18 mouse cellular contexts compared by ENCODE assay signal in genomic region chr1:40317657-40318056, GRCm38 (mm10).
"Had no signal": no experiment of that assay in that cellular context is flagged by ENCODE, and none has a peak within 500 bp of the region (broad histone marks: within the 10 kb centered on the region; RNA-seq: fewer than 3 reads in every experiment).

No protein-coding gene starts in this region.

- H3K27ac ChIP-seq: limb, embryonic 12.5 days; limb, embryonic 15.5 days; liver, embryonic 14.5 days; macrophage; midbrain, embryonic 12.5 days; midbrain, embryonic 15.5 days; neural tube, embryonic 12.5 days had no signal

- H3K4me1 ChIP-seq: limb, embryonic 12.5 days; limb, embryonic 15.5 days; midbrain, embryonic 12.5 days; midbrain, embryonic 15.5 days; neural tube, embryonic 12.5 days had no signal

- H3K4me3 ChIP-seq: limb, embryonic 12.5 days; limb, embryonic 15.5 days; midbrain, embryonic 12.5 days; midbrain, embryonic 15.5 days; neural tube, embryonic 12.5 days had no signal

- H3K27me3 ChIP-seq: limb, embryonic 15.5 days; midbrain, embryonic 12.5 days; midbrain, embryonic 15.5 days; neural tube, embryonic 12.5 days had no signal

- H3K36me3 ChIP-seq: limb, embryonic 12.5 days; midbrain, embryonic 12.5 days; midbrain, embryonic 15.5 days; neural tube, embryonic 12.5 days had no signal

- DNase-seq: kidney, postnatal 14 days; left cerebral cortex, postnatal 4 days; liver, postnatal 0 days; lung, embryonic 14.5 days; retina, postnatal 1 day; right cerebral cortex, postnatal 25 days; thymus, adult 18-20 months; thymus, postnatal 36 days had no signal

- H3K4me2 ChIP-seq: limb, embryonic 12.5 days; limb, embryonic 15.5 days; liver, embryonic 11.5 days; lung, embryonic 14.5 days; midbrain, embryonic 12.5 days; midbrain, embryonic 15.5 days; neural tube, embryonic 12.5 days had no signal

- H3K9me3 ChIP-seq: limb, embryonic 12.5 days; limb, embryonic 15.5 days; midbrain, embryonic 12.5 days; midbrain, embryonic 15.5 days; neural tube, embryonic 12.5 days had no signal

- H3K9ac ChIP-seq: limb, embryonic 12.5 days; limb, embryonic 15.5 days; liver, embryonic 14.5 days; liver, postnatal 0 days; lung, embryonic 14.5 days; midbrain, embryonic 12.5 days; midbrain, embryonic 15.5 days; neural tube, embryonic 12.5 days had no signal

- ATAC-seq: intestine, postnatal 0 days; liver, postnatal 0 days; lung, postnatal 0 days; midbrain, embryonic 15.5 days had no signal
